Mouse (Mus musculus) kidney, embryonic 16.5 days (tissue): ENCODE results near the gene Rab21. TPM values are rescaled to one million over a fixed set of nuclear protein-coding genes. Genes with fewer than 3 reads are reported as not detected.

Experiments
- ATAC-seq: fragments of 200-750 bp; cut with Nextera tagmentation; 2 replicates; pipeline ENCODE4 v1.8.0; 2017; ENCODE audit warnings: moderate TSS enrichment; ENCODE audit not compliant: low FRiP score, low TSS enrichment
- H3K27ac ChIP-seq: fragments of 300-500 bp; sonication (generic); 2 replicates; pipeline ENCODE4 v1.5.1; 2014; ENCODE audit warnings: low read length
- H3K27me3 ChIP-seq: fragments of 300-500 bp; sonication (generic); 2 replicates; pipeline ENCODE4 v1.6.1; 2014; ENCODE audit warnings: low read length, control low read depth, mixed read lengths; ENCODE audit not compliant: insufficient read depth
- H3K36me3 ChIP-seq: fragments of 300-500 bp; sonication (generic); 2 replicates; pipeline ENCODE4 v1.6.1; 2014; ENCODE audit warnings: low read length, control low read depth, mixed read lengths; ENCODE audit not compliant: insufficient read depth
- H3K4me1 ChIP-seq: fragments of 300-500 bp; sonication (generic); 2 replicates; pipeline ENCODE4 v1.6.1; 2014; ENCODE audit warnings: low read length, control low read depth, mixed read lengths; ENCODE audit not compliant: insufficient read depth
- H3K4me2 ChIP-seq: fragments of 300-500 bp; sonication (generic); replicated peaks from 2 replicates; pipeline ENCODE4 v1.6.1; 2014; ENCODE audit warnings: low read depth, low read length
- H3K4me3 ChIP-seq: fragments of 300-500 bp; sonication (generic); 2 replicates; pipeline ENCODE4 v1.5.1; 2014; ENCODE audit warnings: mild to moderate bottlenecking, low read length
- H3K9ac ChIP-seq: fragments of 300-500 bp; sonication (generic); replicated peaks from 2 replicates; pipeline ENCODE4 v1.6.1; 2014; ENCODE audit warnings: low read length
- H3K9me3 ChIP-seq: fragments of 300-500 bp; sonication (generic); 2 replicates; pipeline ENCODE4 v1.6.1; 2016; ENCODE audit warnings: low read length, control low read depth
- WGBS: fragments of 180-500 bp; shearing (Covaris S2); extraction: QIAGEN DNeasy Blood & Tissue Kit; methylation state at CpG from one replicate; pipeline ENCODE4 v1.1.7; 2014; 5-methylcytosine and 5-hydroxymethylcytosine counted together
- polyA plus RNA-seq: library from polyadenylated mRNA; unstranded; fragments of >200 nt; fragmentation: Nextera tagmentation; extraction: Ambion mirVana; gene quantifications from 2 replicates; pipeline ENCODE4 v1.2.1, GENCODE M21; 2015

Rab21 gene
- polyA plus RNA-seq, 1 experiment from 2014 or later: 4.9 TPM

DNA sequence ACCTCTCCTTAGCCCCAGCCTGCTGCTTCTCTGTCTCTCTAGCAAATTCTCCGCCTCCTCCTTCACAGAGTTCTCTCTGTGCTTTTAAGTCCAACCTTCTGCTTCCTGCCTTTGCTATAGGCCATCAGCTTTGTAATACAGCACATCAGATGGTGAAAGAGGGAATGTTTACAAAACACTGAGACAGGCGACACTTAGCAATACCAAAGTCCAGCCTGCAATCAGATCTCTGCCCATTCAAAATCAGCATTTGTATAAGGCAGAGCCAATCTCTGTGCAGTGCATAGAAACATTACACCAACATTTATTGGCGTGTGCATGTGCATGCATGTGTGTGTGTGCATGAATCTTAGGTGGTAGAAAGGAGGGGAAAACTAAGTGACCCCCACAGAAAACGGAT is 77.5 kb downstream of the Rab21 start:
- ATAC-seq: no peak

More for the DNA sequence above, 77.5 kb downstream of the Rab21 start:
- WGBS: 84% methylated on average over 4 of the region's 4 CpGs
- H3K9me3 ChIP-seq: no peaks in the 10 kb centered on the region
- no peak overlapping the region for H3K4me2 ChIP-seq
- no peak overlapping the region for H3K27ac ChIP-seq
- H3K9ac ChIP-seq: no peak overlapping the region
- no peak overlapping the region for H3K4me3 ChIP-seq
- H3K36me3 ChIP-seq: peaks cover 23% of the 10 kb centered on the region
- no peaks in the 10 kb centered on the region for H3K27me3 ChIP-seq
- no peaks in the 10 kb centered on the region for H3K4me1 ChIP-seq

Other genes with a start within 250 kb of the Rab21 start
- 0.06 TPM in 1 of 2 replicates, not detected in the other for gene Tph2, start 130.6 kb downstream of the Rab21 start, polyA plus RNA-seq
- gene Tbc1d15, start 64.1 kb downstream of the Rab21 start, polyA plus RNA-seq: 51.0 and 57.8 TPM in 2 replicates
- gene Tmem19, start 46.9 kb upstream of the Rab21 start, polyA plus RNA-seq: 43.3 and 44.3 TPM in 2 replicates
- 18.4 and 24.9 TPM in 2 replicates for gene Thap2, start 68.8 kb upstream of the Rab21 start, polyA plus RNA-seq
- 17.0 and 20.8 TPM in 2 replicates for gene Zfc3h1, start 69.4 kb upstream of the Rab21 start, polyA plus RNA-seq